Mouse (Mus musculus) stomach, postnatal 0 days (tissue): ENCODE results near the gene 4931428L18Rik.

ENCODE experiments used
- CTCF ChIP-seq: IDR thresholded peaks from 2 replicates; pipeline ENCODE4 v1.5.1; 2016; ENCODE audit warnings: antibody characterized with exemption, low read depth, mild to moderate bottlenecking, moderate library complexity
- EP300 ChIP-seq: optimal IDR thresholded peaks from 2 replicates; pipeline ENCODE3; 2016; ENCODE audit warnings: antibody characterized with exemption

DNA sequence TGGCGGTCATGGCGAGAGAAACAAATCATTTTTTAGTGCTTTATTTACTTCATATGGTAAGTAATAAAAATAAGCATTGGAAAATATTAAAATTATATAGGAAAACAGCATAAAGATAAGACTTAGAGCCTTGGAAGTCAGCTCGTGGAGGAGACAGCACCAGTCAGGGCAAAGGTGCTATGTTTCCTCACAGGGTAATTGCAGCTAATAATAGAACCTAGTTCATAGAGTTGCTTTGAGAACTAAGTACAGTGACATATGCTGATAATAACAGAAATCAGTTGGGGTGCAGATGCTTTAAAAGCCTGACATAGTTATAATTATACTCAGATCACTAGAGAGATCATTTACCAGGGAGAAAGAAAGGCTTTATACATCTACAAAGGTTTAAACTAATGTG is 125.3 kb downstream of the 4931428L18Rik start:
- no peak for TF ChIP-seq CTCF
- no peak for TF ChIP-seq EP300
